In genomic region chr17:74284397-74285115, GRCm38 (mm10) we compare ENCODE assay signal across 15 mouse cellular contexts. TPM values are rescaled to one million over a fixed set of nuclear protein-coding genes. Genes with fewer than 3 reads are reported as not detected.
A peak's percentile ranks its signal among the peaks of the same experiment; 100 is the strongest.
DNase-seq lines count a peak whose midpoint lies in the region; ATAC-seq and TF ChIP-seq lines count a peak whose summit lies in the region.
"Had no signal": no experiment of that assay in that cellular context is flagged by ENCODE, and none has a peak within 500 bp of the region (broad histone marks: within the 10 kb centered on the region; RNA-seq: fewer than 3 reads in every experiment).

No protein-coding gene starts in this region.

- H3K4me1 ChIP-seq in heart, embryonic 16.5 days (ENCODE audit: control insufficient read depth, insufficient read depth, low read length), result peaks cover 14% of the 10 kb centered on the region
- peaks cover 23% of the 10 kb centered on the region for H3K4me1 ChIP-seq in heart, embryonic 12.5 days (replicated peaks)
- peaks cover 3% of the 10 kb centered on the region for H3K4me1 ChIP-seq in lung, postnatal 0 days (ENCODE audit: insufficient read depth, low read depth, low read length)
- H3K4me1 ChIP-seq: embryonic facial prominence, embryonic 13.5 days; hindbrain, embryonic 10.5 days; stomach, embryonic 15.5 days had no signal

- H3K9ac ChIP-seq in heart, embryonic 16.5 days (ENCODE audit: low read length), result no peak overlapping the region
- no peak overlapping the region for H3K9ac ChIP-seq in heart, embryonic 12.5 days
- H3K9ac ChIP-seq in lung, postnatal 0 days (replicated peaks; ENCODE audit: low read depth), result no peak overlapping the region
- H3K9ac ChIP-seq: embryonic facial prominence, embryonic 13.5 days; forebrain, postnatal 0 days; neural tube, embryonic 15.5 days; stomach, embryonic 15.5 days had no signal

- WGBS in heart, embryonic 16.5 days, result 59% methylated on average over 2 of the region's 2 CpGs
- WGBS in heart, embryonic 12.5 days, result 85% methylated on average over 2 of the region's 2 CpGs
- WGBS in lung, postnatal 0 days, result 57% methylated on average over 2 of the region's 2 CpGs

- no peak for TF ChIP-seq CTCF in lung, postnatal 0 days (IDR thresholded peaks at IDR 0.05)

- TF ChIP-seq EP300 in lung, postnatal 0 days (IDR thresholded peaks at IDR 0.05), result no peak

- H3K4me2 ChIP-seq in heart, embryonic 16.5 days (ENCODE audit: low read depth, low read length), result no peak overlapping the region
- no peak overlapping the region for H3K4me2 ChIP-seq in heart, embryonic 12.5 days
- no peak overlapping the region for H3K4me2 ChIP-seq in lung, postnatal 0 days (replicated peaks; ENCODE audit: low read depth, low read length)
- H3K4me2 ChIP-seq: embryonic facial prominence, embryonic 13.5 days; neural tube, embryonic 15.5 days; stomach, embryonic 15.5 days had no signal

- H3K27ac ChIP-seq in heart, embryonic 16.5 days (ENCODE audit: low read length), result peak overlapping the region; percentile 32; the same call in 1 of the 2 replicates
- no peak overlapping the region for H3K27ac ChIP-seq in heart, embryonic 12.5 days (ENCODE audit: poor library complexity, severe bottlenecking)
- no peak overlapping the region for H3K27ac ChIP-seq in lung, postnatal 0 days (ENCODE audit: low read length)
- H3K27ac ChIP-seq: embryonic facial prominence, embryonic 13.5 days; hindbrain, embryonic 10.5 days; neural tube, embryonic 15.5 days; stomach, embryonic 15.5 days had no signal

- DNase-seq in lung, postnatal 0 days (ENCODE audit: low spot score), result peak; percentile 49
- DNase-seq in lung, postnatal 4 days, result no peak
- peak; percentile 56 for DNase-seq in kidney, postnatal 14 days
- DNase-seq in thymus, postnatal 4 days, result no peak
- DNase-seq: cerebellum, postnatal 25 days; forebrain, postnatal 0 days had no signal

- H3K36me3 ChIP-seq in heart, embryonic 16.5 days (ENCODE audit: control insufficient read depth, insufficient read depth), result no peaks in the 10 kb centered on the region
- peaks cover 16% of the 10 kb centered on the region; the same call in 1 of the 2 replicates for H3K36me3 ChIP-seq in heart, embryonic 12.5 days
- 0 out of 2 replicates have a peak, but pooled peaks cover 4% of the 10 kb centered on the region for H3K36me3 ChIP-seq in lung, postnatal 0 days (ENCODE audit: insufficient read depth, low read length)
- H3K36me3 ChIP-seq: stomach, embryonic 15.5 days had no signal

- no peaks in the 10 kb centered on the region for H3K27me3 ChIP-seq in heart, embryonic 16.5 days (ENCODE audit: control insufficient read depth, insufficient read depth, low read length)
- H3K27me3 ChIP-seq in heart, embryonic 12.5 days (replicated peaks), result no peaks in the 10 kb centered on the region
- H3K27me3 ChIP-seq in lung, postnatal 0 days (replicated peaks; ENCODE audit: insufficient read depth, low read length), result no peaks in the 10 kb centered on the region
- H3K27me3 ChIP-seq: embryonic facial prominence, embryonic 13.5 days; neural tube, embryonic 15.5 days; stomach, embryonic 15.5 days had no signal

- no peak overlapping the region for H3K4me3 ChIP-seq in heart, embryonic 16.5 days (ENCODE audit: low read length)
- H3K4me3 ChIP-seq in heart, embryonic 12.5 days, result no peak overlapping the region
- no peak overlapping the region for H3K4me3 ChIP-seq in lung, postnatal 0 days (ENCODE audit: low read depth, low read length)
- H3K4me3 ChIP-seq: embryonic facial prominence, embryonic 13.5 days; hindbrain, embryonic 10.5 days; neural tube, embryonic 15.5 days; stomach, embryonic 15.5 days had no signal

- no peak for ATAC-seq in heart, embryonic 16.5 days (replicated peaks; ENCODE audit: extremely low read depth, insufficient read depth, low FRiP score)
- ATAC-seq in heart, embryonic 12.5 days (ENCODE audit: insufficient number of reproducible peaks, low FRiP score), result no peak
- ATAC-seq in lung, postnatal 0 days, result no peak
- ATAC-seq in megakaryocyte-erythroid progenitor cell, adult 5-6 weeks (replicated peaks; ENCODE audit: low FRiP score, low TSS enrichment, poor library complexity, severe bottlenecking), result peak; percentile 29; the same call in 1 of the 2 replicates
- ATAC-seq: CD4-positive, CD25-positive, alpha-beta regulatory T cell, adult 4 months; forebrain, postnatal 0 days; intestine, postnatal 0 days had no signal

- no peaks in the 10 kb centered on the region for H3K9me3 ChIP-seq in heart, embryonic 16.5 days (replicated peaks; ENCODE audit: control insufficient read depth, low read length)
- no peaks in the 10 kb centered on the region for H3K9me3 ChIP-seq in heart, embryonic 12.5 days (replicated peaks)
- no peaks in the 10 kb centered on the region for H3K9me3 ChIP-seq in lung, postnatal 0 days (ENCODE audit: low read length)
- H3K9me3 ChIP-seq: embryonic facial prominence, embryonic 13.5 days; neural tube, embryonic 15.5 days; stomach, embryonic 15.5 days had no signal

RNA-seq across cellular contexts. Expression of gene Memo1, which starts 10.8 kb away (rescaled TPM):
- polyA plus RNA-seq in heart, embryonic 16.5 days (2015; fragmentation: Nextera tagmentation; extraction: Ambion mirVana), result 71.4 and 72.2 TPM in 2 replicates
- polyA plus RNA-seq in heart, embryonic 12.5 days (2016; fragmentation: Nextera tagmentation; extraction: Ambion mirVana), result 66.1 and 66.9 TPM in 2 replicates
- polyA plus RNA-seq in lung, postnatal 0 days (2015; fragmentation: Nextera tagmentation; extraction: Ambion mirVana), result 54.2 and 56.3 TPM in 2 replicates
- 148 and 172 TPM in 2 replicates for total RNA-seq in megakaryocyte-erythroid progenitor cell, adult 5-6 weeks (2014; fragmentation: Nextera tagmentation)
- 197 and 201 TPM in 2 replicates for total RNA-seq in megakaryocyte-erythroid progenitor cell, adult 5-6 weeks (2017)

RNA-seq across cellular contexts. Expression of gene Dpy30, which starts 39.2 kb away (rescaled TPM):
- 184 and 188 TPM in 2 replicates for polyA plus RNA-seq in heart, embryonic 16.5 days (2015; fragmentation: Nextera tagmentation; extraction: Ambion mirVana)
- polyA plus RNA-seq in heart, embryonic 12.5 days (2016; fragmentation: Nextera tagmentation; extraction: Ambion mirVana), result 202 and 205 TPM in 2 replicates
- 149 and 165 TPM in 2 replicates for polyA plus RNA-seq in lung, postnatal 0 days (2015; fragmentation: Nextera tagmentation; extraction: Ambion mirVana)
- total RNA-seq in megakaryocyte-erythroid progenitor cell, adult 5-6 weeks (2014; fragmentation: Nextera tagmentation), result 233 and 253 TPM in 2 replicates
- total RNA-seq in megakaryocyte-erythroid progenitor cell, adult 5-6 weeks (2017), result 114 and 178 TPM in 2 replicates

RNA-seq across cellular contexts. Expression of gene Spast, which starts 54.2 kb away (rescaled TPM):
- polyA plus RNA-seq in heart, embryonic 16.5 days (2015; fragmentation: Nextera tagmentation; extraction: Ambion mirVana), result 9.1 and 9.4 TPM in 2 replicates
- polyA plus RNA-seq in heart, embryonic 12.5 days (2016; fragmentation: Nextera tagmentation; extraction: Ambion mirVana), result 19.1 and 20.2 TPM in 2 replicates
- 10.1 and 12.7 TPM in 2 replicates for polyA plus RNA-seq in lung, postnatal 0 days (2015; fragmentation: Nextera tagmentation; extraction: Ambion mirVana)
- total RNA-seq in megakaryocyte-erythroid progenitor cell, adult 5-6 weeks (2014; fragmentation: Nextera tagmentation), result 19.1 and 34.5 TPM in 2 replicates
- total RNA-seq in megakaryocyte-erythroid progenitor cell, adult 5-6 weeks (2017), result 47.7 and 63.5 TPM in 2 replicates

Comparison
In these comparisons a context has a peak if more than half of its experiments do, and no peak if none do; other contexts are left out.
1. DNase-seq: peak in lung, postnatal 0 days (single experiment) and kidney, postnatal 14 days (single experiment); none in lung, postnatal 4 days (0 of 2) and thymus, postnatal 4 days (single experiment).